Comparison of ENCODE assay signal across 8 mouse cellular contexts in genomic region chr2:125781978-125782718, GRCm38 (mm10). TPM values are rescaled to one million over a fixed set of nuclear protein-coding genes. Genes with fewer than 3 reads are reported as not detected.
DNase-seq lines count a peak whose midpoint lies in the region; ATAC-seq and TF ChIP-seq lines count a peak whose summit lies in the region.

No protein-coding gene starts in this region.

- peak overlapping the region; percentile 96 for H3K27ac ChIP-seq in lung, postnatal 0 days (ENCODE audit: low read length)
- peak overlapping the region; percentile 83 for H3K27ac ChIP-seq in embryonic facial prominence, embryonic 13.5 days
- H3K27ac ChIP-seq in intestine, postnatal 0 days (ENCODE audit: low read depth, low read length): peak overlapping the region; percentile 95
- peak overlapping the region; percentile 66; the same call in 1 of the 2 replicates for H3K27ac ChIP-seq in stomach, embryonic 14.5 days (ENCODE audit: low read length)

- H3K9me3 ChIP-seq in lung, postnatal 0 days (ENCODE audit: low read length): no peaks in the 10 kb centered on the region
- no peaks in the 10 kb centered on the region for H3K9me3 ChIP-seq in embryonic facial prominence, embryonic 13.5 days
- H3K9me3 ChIP-seq in intestine, postnatal 0 days (ENCODE audit: control insufficient read depth): no peaks in the 10 kb centered on the region
- H3K9me3 ChIP-seq in stomach, embryonic 14.5 days (ENCODE audit: control insufficient read depth, low read depth, low read length): no peaks in the 10 kb centered on the region

- TF ChIP-seq EP300 in lung, postnatal 0 days (IDR thresholded peaks at IDR 0.05): 0 out of 2 replicates have a peak, but pooled peaks have one; percentile 7

- H3K4me1 ChIP-seq in lung, postnatal 0 days (ENCODE audit: insufficient read depth, low read depth, low read length): peaks cover 6% of the 10 kb centered on the region; the same call in 1 of the 2 replicates
- H3K4me1 ChIP-seq in embryonic facial prominence, embryonic 13.5 days: peaks cover 23% of the 10 kb centered on the region
- H3K4me1 ChIP-seq in intestine, postnatal 0 days (replicated peaks; ENCODE audit: control insufficient read depth, insufficient read depth, low read length): no peaks in the 10 kb centered on the region
- peaks cover 12% of the 10 kb centered on the region; the same call in 1 of the 2 replicates for H3K4me1 ChIP-seq in stomach, embryonic 14.5 days (ENCODE audit: control insufficient read depth, insufficient read depth, low read length)

- ATAC-seq in lung, postnatal 0 days: peak; percentile 1; the same call in 1 of the 2 replicates
- ATAC-seq in embryonic facial prominence, embryonic 13.5 days (ENCODE audit: insufficient number of reproducible peaks, insufficient read depth, low FRiP score, low TSS enrichment, low read depth): no peak; the same call in 1 of the 2 replicates
- no peak; the same call in none of the 2 replicates for ATAC-seq in intestine, postnatal 0 days
- no peak for ATAC-seq in stomach, embryonic 14.5 days (ENCODE audit: insufficient number of reproducible peaks, insufficient read depth, low FRiP score, low read depth)

- peak overlapping the region; percentile 99 for H3K4me3 ChIP-seq in lung, postnatal 0 days (ENCODE audit: low read depth, low read length)
- peak overlapping the region; percentile 88 for H3K4me3 ChIP-seq in embryonic facial prominence, embryonic 13.5 days
- H3K4me3 ChIP-seq in intestine, postnatal 0 days (ENCODE audit: low read depth, low read length): peak overlapping the region; percentile 94
- H3K4me3 ChIP-seq in stomach, embryonic 14.5 days (ENCODE audit: low read depth, low read length): peak overlapping the region; percentile 76

- H3K4me2 ChIP-seq in lung, postnatal 0 days (replicated peaks; ENCODE audit: low read depth, low read length): peak overlapping the region; percentile 64
- peak overlapping the region; percentile 67 for H3K4me2 ChIP-seq in embryonic facial prominence, embryonic 13.5 days
- peak overlapping the region; percentile 69 for H3K4me2 ChIP-seq in intestine, postnatal 0 days (replicated peaks; ENCODE audit: low read depth)
- peak overlapping the region; percentile 52 for H3K4me2 ChIP-seq in stomach, embryonic 14.5 days (replicated peaks; ENCODE audit: low read depth, low read length)

- H3K9ac ChIP-seq in lung, postnatal 0 days (replicated peaks; ENCODE audit: low read depth): peak overlapping the region; percentile 88
- peak overlapping the region; percentile 93 for H3K9ac ChIP-seq in embryonic facial prominence, embryonic 13.5 days
- H3K9ac ChIP-seq in intestine, postnatal 0 days (ENCODE audit: low read depth, low read length): peak overlapping the region; percentile 96
- H3K9ac ChIP-seq in stomach, embryonic 14.5 days (replicated peaks; ENCODE audit: low read depth, low read length): peak overlapping the region; percentile 80

- no peak for TF ChIP-seq CTCF in lung, postnatal 0 days (IDR thresholded peaks at IDR 0.05)
- TF ChIP-seq CTCF in intestine, postnatal 0 days (IDR thresholded peaks at IDR 0.05; ENCODE audit: low read depth): no peak

- DNase-seq in lung, postnatal 0 days (ENCODE audit: low spot score): peak; percentile 46
- no peak for DNase-seq in lung, postnatal 4 days
- no peak for DNase-seq in left cerebral cortex, postnatal 25 days (ENCODE audit: low spot score in 2 of 2)
- DNase-seq in urinary bladder, postnatal 4 days (ENCODE audit: low spot score in 2 of 2): no peak
- DNase-seq in layer of hippocampus, adult 18-20 months (ENCODE audit: low spot score in 2 of 2): no peak

- intact Hi-C loops in left cerebral cortex, postnatal 25 days (cut with DNase I): loop anchor here (1.0 to 10.0 kb wide), 4 partner anchors 27 to 373 kb away; partner anchors contain the start of genes Cops2, Dtwd1, Fam227b and Galk2

- no peaks in the 10 kb centered on the region for H3K27me3 ChIP-seq in lung, postnatal 0 days (replicated peaks; ENCODE audit: insufficient read depth, low read length)
- no peaks in the 10 kb centered on the region for H3K27me3 ChIP-seq in embryonic facial prominence, embryonic 13.5 days
- H3K27me3 ChIP-seq in intestine, postnatal 0 days (replicated peaks; ENCODE audit: control insufficient read depth, insufficient read depth, low read length): no peaks in the 10 kb centered on the region
- H3K27me3 ChIP-seq in stomach, embryonic 14.5 days (ENCODE audit: control insufficient read depth, insufficient read depth, low read length): no peaks in the 10 kb centered on the region

- 2% methylated on average over 44 of the region's 44 CpGs for WGBS in lung, postnatal 0 days
- 3% methylated on average over 44 of the region's 44 CpGs for WGBS in embryonic facial prominence, embryonic 13.5 days
- 2% methylated on average over 44 of the region's 44 CpGs for WGBS in intestine, postnatal 0 days
- 2% methylated on average over 44 of the region's 44 CpGs for WGBS in stomach, embryonic 14.5 days

- H3K36me3 ChIP-seq in lung, postnatal 0 days (ENCODE audit: insufficient read depth, low read length): no peaks in the 10 kb centered on the region
- peaks cover 10% of the 10 kb centered on the region; the same call in 1 of the 2 replicates for H3K36me3 ChIP-seq in embryonic facial prominence, embryonic 13.5 days
- no peaks in the 10 kb centered on the region for H3K36me3 ChIP-seq in intestine, postnatal 0 days (ENCODE audit: control insufficient read depth, insufficient read depth)
- no peaks in the 10 kb centered on the region for H3K36me3 ChIP-seq in stomach, embryonic 14.5 days (ENCODE audit: control insufficient read depth, insufficient read depth, low read length)

RNA-seq across cellular contexts. Expression of gene Secisbp2l, which starts 0.5 kb away (rescaled TPM):
- 43.3 and 45.3 TPM in 2 replicates for polyA plus RNA-seq in lung, postnatal 0 days (2015; fragmentation: Nextera tagmentation; extraction: Ambion mirVana)
- polyA plus RNA-seq in embryonic facial prominence, embryonic 13.5 days (2015; fragmentation: Nextera tagmentation; extraction: Ambion mirVana): 21.5 and 26.0 TPM in 2 replicates
- 14.4 and 16.7 TPM in 2 replicates for polyA plus RNA-seq in intestine, postnatal 0 days (2015; fragmentation: Nextera tagmentation; extraction: Ambion mirVana)
- polyA plus RNA-seq in stomach, embryonic 14.5 days (2014; fragmentation: Nextera tagmentation; extraction: Ambion mirVana): 25.3 and 26.9 TPM in 2 replicates
- 100 to 1,000 TPM; 112 to 115 TPM for total RNA-seq in left cerebral cortex, postnatal 25 days (2021)
- 10 to 100 TPM; 88.7 to 98.0 TPM for total RNA-seq in layer of hippocampus, adult 18-20 months (2021)

RNA-seq across cellular contexts. Expression of gene Shc4, which starts 58.2 kb away (rescaled TPM):
- polyA plus RNA-seq in lung, postnatal 0 days (2015; fragmentation: Nextera tagmentation; extraction: Ambion mirVana): 0.72 and 0.74 TPM in 2 replicates
- polyA plus RNA-seq in embryonic facial prominence, embryonic 13.5 days (2015; fragmentation: Nextera tagmentation; extraction: Ambion mirVana): 1.5 and 2.0 TPM in 2 replicates
- polyA plus RNA-seq in intestine, postnatal 0 days (2015; fragmentation: Nextera tagmentation; extraction: Ambion mirVana): 0.61 and 0.65 TPM in 2 replicates
- 2.3 and 3.6 TPM in 2 replicates for polyA plus RNA-seq in stomach, embryonic 14.5 days (2014; fragmentation: Nextera tagmentation; extraction: Ambion mirVana)
- 1 to 10 TPM; 5.0 TPM for total RNA-seq in left cerebral cortex, postnatal 25 days (2021)
- 1 to 10 TPM; 4.1 to 4.2 TPM for total RNA-seq in layer of hippocampus, adult 18-20 months (2021)
